Mouse (Mus musculus) testis, adult 2 months (tissue): Measurements from ENCODE around the gene Copz1.

Source experiments
- CTCF ChIP-seq: fragments of 200-500 bp; IDR thresholded peaks from 2 replicates; pipeline ENCODE4 v1.5.1; 2012; ENCODE audit warnings: low read depth, mild to moderate bottlenecking, inconsistent platforms, low read length, moderate library complexity; ENCODE audit not compliant: control insufficient read depth, insufficient read depth, insufficient replicate concordance
- POLR2A ChIP-seq: fragments of 200-500 bp; IDR thresholded peaks from 2 replicates; pipeline ENCODE4 v1.6.1; 2012; ENCODE audit warnings: low read depth, mild to moderate bottlenecking, inconsistent platforms, low read length, moderate library complexity; ENCODE audit not compliant: control insufficient read depth

GRCm38 (mm10) chr15:103347275-103347684 is 74.8 kb downstream of the Copz1 start:
- TF ChIP-seq POLR2A: no peak
- TF ChIP-seq CTCF: peak; percentile 38; the same call in 1 of the 2 replicates
